Mouse (Mus musculus) lung, postnatal 0 days (tissue): ENCODE results near the gene Retsat. TPM values are rescaled to one million over a fixed set of nuclear protein-coding genes. Genes with fewer than 3 reads are reported as not detected.
A peak's percentile ranks its signal among the peaks of the same experiment; 100 is the strongest.

Experiments used
- ATAC-seq: fragments of 200-750 bp; cut with Nextera tagmentation; 2 replicates; pipeline ENCODE4 v1.8.0; 2017; ENCODE audit warnings: moderate library complexity
- DNase-seq: peaks from one replicate; pipeline ENCODE4 v3.0.0-alpha.2; 2016; ENCODE audit warnings: low spot score
- H3K27ac ChIP-seq: fragments of 300-500 bp; sonication (generic); 2 replicates; pipeline ENCODE4 v1.5.1; 2014; ENCODE audit warnings: antibody characterized with exemption, mild to moderate bottlenecking, low read length, mixed read lengths
- H3K27me3 ChIP-seq: fragments of 300-500 bp; sonication (generic); replicated peaks from 2 replicates; pipeline ENCODE4 v1.6.1; 2014; ENCODE audit warnings: low read length, mixed read lengths; ENCODE audit not compliant: insufficient read depth
- H3K36me3 ChIP-seq: fragments of 300-500 bp; sonication (generic); 2 replicates; pipeline ENCODE4 v1.6.1; 2014; ENCODE audit warnings: low read length, mixed read lengths; ENCODE audit not compliant: insufficient read depth
- H3K4me1 ChIP-seq: fragments of 300-500 bp; sonication (generic); 2 replicates; pipeline ENCODE4 v1.6.1; 2014; ENCODE audit warnings: antibody characterized with exemption, low read depth, low read length, mixed read lengths; ENCODE audit not compliant: insufficient read depth
- H3K4me2 ChIP-seq: fragments of 300-500 bp; sonication (generic); replicated peaks from 2 replicates; pipeline ENCODE4 v1.6.1; 2014; ENCODE audit warnings: low read depth, mild to moderate bottlenecking, low read length, moderate library complexity, mixed read lengths
- H3K4me3 ChIP-seq: fragments of 300-500 bp; sonication (generic); 2 replicates; pipeline ENCODE4 v1.5.1; 2014; ENCODE audit warnings: low read depth, low read length
- H3K9ac ChIP-seq: fragments of 300-500 bp; sonication (generic); replicated peaks from 2 replicates; pipeline ENCODE4 v1.6.1; 2014; ENCODE audit warnings: low read depth, mild to moderate bottlenecking
- H3K9me3 ChIP-seq: fragments of 300-500 bp; sonication (generic); 2 replicates; pipeline ENCODE4 v1.6.1; 2016; ENCODE audit warnings: low read length, mixed read lengths
- CTCF ChIP-seq: IDR thresholded peaks from 2 replicates; pipeline ENCODE4 v1.5.1; 2016; ENCODE audit warnings: antibody characterized with exemption, mild to moderate bottlenecking
- EP300 ChIP-seq: IDR thresholded peaks from 2 replicates; pipeline ENCODE4 v1.6.1; 2016; ENCODE audit warnings: antibody characterized with exemption, mild to moderate bottlenecking, control low read depth
- WGBS: fragments of 180-500 bp; shearing (Covaris S2); extraction: QIAGEN DNeasy Blood & Tissue Kit; methylation state at CpG from one replicate; pipeline ENCODE4 v1.1.7; 2014; 5-methylcytosine and 5-hydroxymethylcytosine counted together
- polyA plus RNA-seq: library from polyadenylated mRNA; unstranded; fragments of >200 nt; fragmentation: Nextera tagmentation; extraction: Ambion mirVana; gene quantifications from 2 replicates; pipeline ENCODE4 v1.2.1, GENCODE M21; 2015

The Retsat gene
- 38.9 and 42.7 TPM in 2 replicates for polyA plus RNA-seq

DNA sequence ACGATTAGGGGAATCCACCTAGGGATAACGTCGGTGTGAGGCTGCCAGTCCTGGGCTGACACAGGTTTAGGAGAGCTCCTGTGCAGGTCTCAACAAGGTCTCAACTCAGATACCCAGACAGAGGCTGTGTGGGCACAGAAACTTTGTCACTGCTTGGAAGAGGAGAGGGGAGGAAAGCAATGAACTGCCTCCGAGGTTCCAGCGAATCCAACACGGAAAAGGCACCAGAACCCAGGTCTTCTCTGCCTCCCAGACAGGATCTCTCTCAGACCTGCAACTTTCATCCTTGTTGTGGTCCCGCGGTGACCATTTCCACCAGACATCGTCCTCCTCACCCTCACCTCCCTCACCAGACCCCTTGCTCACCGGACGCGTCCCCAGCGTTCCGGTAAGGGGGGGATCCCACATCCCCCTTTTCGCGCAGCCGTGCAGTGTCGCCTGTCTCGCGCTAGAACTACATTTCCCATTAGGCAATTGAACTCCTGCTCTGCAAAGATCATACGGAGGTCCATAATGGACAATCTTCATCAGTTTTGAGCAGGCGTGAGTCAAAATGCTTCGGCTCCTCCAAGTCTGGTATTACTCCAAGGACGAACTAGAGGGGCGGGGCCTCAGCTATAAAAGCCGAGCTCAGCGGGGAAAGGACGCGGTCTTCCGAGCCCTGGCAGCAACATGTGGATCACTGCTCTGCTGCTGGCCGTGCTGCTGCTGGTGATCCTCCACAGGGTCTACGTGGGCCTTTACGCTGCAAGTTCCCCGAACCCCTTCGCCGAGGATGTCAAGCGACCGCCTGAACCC lies at the start of gene Retsat, which contains the start of gene Elmod3:
Retsat (plus strand) TSS at position 520 of the 798 bp plus-strand sequence.
Elmod3 (minus strand) TSS at position 458 of the 798 bp plus-strand sequence.
- DNase-seq (peak; percentile 99), ATAC-seq (peak; percentile 84)
- TF ChIP-seq EP300 (peak; percentile 54; the same call in 1 of the 2 replicates), CTCF (no peak)
- Histone ChIP-seq H3K4me2 (peak within 1 kb of the TSS; percentile 68), H3K36me3 (no peaks in the 10 kb centered on the region), H3K27ac (peak within 1 kb of the TSS; percentile 90), H3K9me3 (no peaks in the 10 kb centered on the region), H3K27me3 (no peaks in the 10 kb centered on the region), H3K9ac (peak within 1 kb of the TSS; percentile 47), H3K4me1 (peaks cover 24% of the 10 kb centered on the region), H3K4me3 (peak within 1 kb of the TSS; percentile 50)
- under 1% methylated on average over 38 of the region's 38 CpGs for WGBS

GRCm38 (mm10) chr6:72549041-72549580 lies 49.2 kb upstream of the Retsat start:
- no peaks in the 10 kb centered on the region; the same call in 1 of the 2 replicates for H3K4me1 ChIP-seq
- H3K9me3 ChIP-seq = no peaks in the 10 kb centered on the region
- DNase-seq (peak; percentile 59), ATAC-seq (no peak)
- WGBS = 46% methylated on average over 9 of the region's 9 CpGs
- H3K4me3 ChIP-seq = no peak overlapping the region
- H3K4me2 ChIP-seq = no peak overlapping the region
- peak overlapping the region; percentile 20; the same call in 1 of the 2 replicates for H3K27ac ChIP-seq
- no peaks in the 10 kb centered on the region for H3K27me3 ChIP-seq
- no peak overlapping the region for H3K9ac ChIP-seq
- H3K36me3 ChIP-seq = no peaks in the 10 kb centered on the region
- no peak for TF ChIP-seq CTCF
- no peak for TF ChIP-seq EP300

DNA sequence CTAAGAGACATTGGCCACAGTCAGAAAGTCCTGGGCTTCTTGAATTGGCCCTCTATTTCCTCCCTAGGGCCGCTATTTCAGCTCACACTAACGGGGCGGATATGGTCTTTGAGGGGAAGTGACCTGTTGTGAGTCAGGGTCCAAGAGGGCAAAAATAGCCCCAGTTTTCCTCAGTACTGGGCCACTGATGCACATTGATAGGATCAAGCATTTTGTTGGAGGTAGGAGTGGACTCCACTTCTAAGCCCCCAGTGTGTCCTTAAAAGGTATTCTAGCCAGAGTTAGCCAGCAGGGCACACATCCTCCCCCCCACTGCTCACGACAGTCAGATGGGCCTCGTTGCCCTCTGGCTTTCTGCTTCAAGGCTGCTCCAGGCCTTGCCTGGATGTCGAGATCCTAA lies 48.2 kb upstream of the Retsat start:
- Histone ChIP-seq H3K27me3 (no peaks in the 10 kb centered on the region), H3K9ac (no peak overlapping the region), H3K36me3 (no peaks in the 10 kb centered on the region), H3K4me3 (0 out of 2 replicates have a peak overlapping the region, but pooled peaks have one; percentile 1), H3K4me1 (no peaks in the 10 kb centered on the region; the same call in 1 of the 2 replicates), H3K27ac (no peak overlapping the region), H3K9me3 (no peaks in the 10 kb centered on the region), H3K4me2 (0 out of 2 replicates have a peak overlapping the region, but pooled peaks have one; percentile 11)
- DNase-seq = no peak
- no peak for TF ChIP-seq CTCF
- TF ChIP-seq EP300 = no peak
- 61% methylated on average over 6 of the region's 6 CpGs for WGBS
- ATAC-seq = no peak

DNA sequence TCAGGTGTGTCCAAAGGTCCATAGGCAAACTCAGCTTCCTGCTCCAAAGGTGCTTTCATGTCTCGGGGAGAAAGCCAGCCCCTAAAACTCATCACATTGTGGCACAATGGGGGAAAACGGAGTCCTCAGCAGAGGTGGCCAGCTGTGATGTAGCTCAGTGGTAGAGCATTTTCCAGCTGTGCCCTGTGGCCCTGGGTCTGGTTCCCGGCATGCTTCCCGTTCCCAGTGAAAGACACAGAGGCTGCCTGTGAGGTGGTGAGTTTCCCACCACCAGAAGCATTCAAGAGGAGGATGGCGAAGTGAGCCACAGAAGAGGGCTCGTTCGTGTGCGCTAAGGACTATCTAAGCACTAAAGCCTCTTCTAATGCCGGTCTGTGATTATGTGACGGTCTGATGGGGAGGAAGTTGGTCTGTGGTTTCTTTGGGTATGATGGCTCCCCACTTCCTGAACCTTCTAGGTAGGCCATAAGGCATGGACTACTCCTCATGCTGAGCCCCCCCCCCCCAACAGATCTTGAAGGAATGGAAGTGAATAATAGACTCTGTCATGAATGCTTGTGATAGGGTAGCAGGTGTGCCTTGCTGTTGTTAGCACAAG lies 47.7 kb upstream of the Retsat start:
- DNase-seq (no peak), ATAC-seq (no peak)
- Histone ChIP-seq H3K36me3 (no peaks in the 10 kb centered on the region), H3K4me3 (no peak overlapping the region), H3K4me2 (0 out of 2 replicates have a peak overlapping the region, but pooled peaks have one; percentile 11), H3K27me3 (no peaks in the 10 kb centered on the region), H3K9ac (no peak overlapping the region), H3K9me3 (no peaks in the 10 kb centered on the region), H3K4me1 (no peaks in the 10 kb centered on the region; the same call in 1 of the 2 replicates), H3K27ac (no peak overlapping the region)
- no peak for TF ChIP-seq CTCF
- TF ChIP-seq EP300 = no peak
- WGBS = 72% methylated on average over 10 of the region's 10 CpGs

DNA sequence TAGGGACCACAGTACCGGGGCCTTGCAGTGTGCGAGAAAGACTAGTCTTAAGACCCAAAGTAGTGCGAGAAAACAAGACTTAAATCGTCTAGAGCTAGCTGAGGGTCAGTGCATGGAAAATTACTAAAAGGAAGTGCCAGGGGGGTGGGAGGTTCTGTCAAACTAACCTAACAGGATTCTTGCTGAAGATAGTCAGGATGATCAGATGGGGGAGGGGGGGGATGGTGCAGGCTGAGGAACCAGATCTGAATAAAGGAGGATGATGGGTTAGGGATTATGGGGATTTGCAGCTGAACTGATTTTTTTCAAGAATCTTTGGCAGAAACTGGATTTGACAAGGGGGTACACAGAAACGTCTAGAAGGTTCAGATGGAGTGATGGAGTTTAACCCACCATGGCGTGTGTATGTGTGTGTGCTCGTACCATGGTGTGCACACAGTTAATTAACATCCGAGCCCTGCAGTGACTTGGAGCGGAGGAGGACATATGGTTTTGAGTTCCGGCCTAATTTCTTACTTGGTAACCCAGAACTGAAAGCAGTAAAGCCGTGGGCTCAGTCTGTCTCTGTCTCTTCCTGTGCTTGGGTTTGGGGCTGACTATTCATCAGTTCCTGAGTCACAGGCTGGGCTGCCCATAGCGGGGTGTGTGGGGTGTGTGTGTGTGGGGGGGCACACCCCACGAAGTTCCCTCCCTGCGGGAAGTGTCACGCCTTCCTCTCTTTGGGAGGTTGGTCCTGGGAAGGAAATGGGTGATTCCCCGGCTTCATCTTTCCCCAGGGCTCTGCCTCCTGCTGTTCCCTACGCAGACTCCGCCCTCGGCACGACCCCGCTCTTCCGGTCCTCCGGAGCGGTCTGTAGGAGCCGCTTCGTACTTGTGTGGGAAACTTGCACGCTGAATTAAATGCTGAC lies 45.9 kb upstream of the Retsat start:
- Histone ChIP-seq H3K4me1 (no peaks in the 10 kb centered on the region; the same call in 1 of the 2 replicates), H3K36me3 (peaks cover 3% of the 10 kb centered on the region; the same call in 1 of the 2 replicates), H3K27ac (peak overlapping the region; percentile 87), H3K9ac (peak overlapping the region; percentile 16; the same call in 1 of the 2 replicates), H3K4me2 (peak overlapping the region; percentile 59), H3K9me3 (no peaks in the 10 kb centered on the region), H3K27me3 (no peaks in the 10 kb centered on the region), H3K4me3 (peak overlapping the region; percentile 40)
- WGBS = 14% methylated on average over 27 of the region's 27 CpGs
- DNase-seq (peak; percentile 95), ATAC-seq (peak; percentile 96)
- peak; percentile 37 for TF ChIP-seq CTCF
- peak; percentile 43 for TF ChIP-seq EP300
